Mouse (Mus musculus) forebrain, embryonic 11.5 days (tissue): ENCODE results near the gene Cblb. TPM values are rescaled to one million over a fixed set of nuclear protein-coding genes. Genes with fewer than 3 reads are reported as not detected.
A peak's percentile ranks its signal among the peaks of the same experiment; 100 is the strongest.

Experiments used
- ATAC-seq: fragments of 200-750 bp; cut with Nextera tagmentation; replicated peaks from 2 replicates; pipeline ENCODE4 v1.8.0; 2017; ENCODE audit warnings: moderate TSS enrichment; ENCODE audit not compliant: low FRiP score
- DNase-seq: peaks from one replicate; pipeline ENCODE4 v3.0.0-alpha.2; 2017; ENCODE audit warnings: low spot score
- H3K27ac ChIP-seq: fragments of 300-500 bp; sonication (generic); 2 replicates; pipeline ENCODE4 v1.5.1; 2014; ENCODE audit warnings: low read depth, low read length
- H3K27me3 ChIP-seq: fragments of 300-500 bp; sonication (generic); 2 replicates; pipeline ENCODE4 v1.6.1; 2014; ENCODE audit warnings: mild to moderate bottlenecking, low read length, mixed read lengths; ENCODE audit not compliant: control insufficient read depth, insufficient read depth
- H3K36me3 ChIP-seq: fragments of 300-500 bp; sonication (generic); 2 replicates; pipeline ENCODE4 v1.6.1; 2014; ENCODE audit warnings: mild to moderate bottlenecking, low read length, moderate library complexity, mixed read lengths; ENCODE audit not compliant: control insufficient read depth, insufficient read depth
- H3K4me1 ChIP-seq: fragments of 300-500 bp; sonication (generic); replicated peaks from 2 replicates; pipeline ENCODE4 v1.6.1; 2014; ENCODE audit warnings: low read length, mixed read lengths; ENCODE audit not compliant: control insufficient read depth, insufficient read depth
- H3K4me2 ChIP-seq: fragments of 300-500 bp; sonication (generic); 2 replicates; pipeline ENCODE4 v1.6.1; 2014; ENCODE audit warnings: low read depth, mild to moderate bottlenecking, low read length, moderate library complexity, mixed read lengths; ENCODE audit not compliant: severe bottlenecking
- H3K4me3 ChIP-seq: fragments of 300-500 bp; sonication (generic); 2 replicates; pipeline ENCODE4 v1.5.1; 2014; ENCODE audit warnings: low read depth, low read length
- H3K9ac ChIP-seq: fragments of 300-500 bp; sonication (generic); 2 replicates; pipeline ENCODE4 v1.6.1; 2014; ENCODE audit warnings: low read length
- H3K9me3 ChIP-seq: fragments of 300-500 bp; sonication (generic); 2 replicates; pipeline ENCODE4 v1.6.1; 2016; ENCODE audit warnings: low read length, mixed read lengths; ENCODE audit not compliant: control insufficient read depth
- WGBS: fragments of 180-500 bp; shearing (Covaris S2); extraction: QIAGEN DNeasy Blood & Tissue Kit; methylation state at CpG from one replicate; pipeline ENCODE4 v1.1.7; 2014; 5-methylcytosine and 5-hydroxymethylcytosine counted together
- polyA plus RNA-seq: library from polyadenylated mRNA; unstranded; fragments of >200 nt; fragmentation: Nextera tagmentation; extraction: Ambion mirVana; gene quantifications from 2 replicates; pipeline ENCODE4 v1.2.1, GENCODE M21; 2014

The Cblb gene
- polyA plus RNA-seq, 1 experiment from 2014 or later = 42.9 TPM

DNA sequence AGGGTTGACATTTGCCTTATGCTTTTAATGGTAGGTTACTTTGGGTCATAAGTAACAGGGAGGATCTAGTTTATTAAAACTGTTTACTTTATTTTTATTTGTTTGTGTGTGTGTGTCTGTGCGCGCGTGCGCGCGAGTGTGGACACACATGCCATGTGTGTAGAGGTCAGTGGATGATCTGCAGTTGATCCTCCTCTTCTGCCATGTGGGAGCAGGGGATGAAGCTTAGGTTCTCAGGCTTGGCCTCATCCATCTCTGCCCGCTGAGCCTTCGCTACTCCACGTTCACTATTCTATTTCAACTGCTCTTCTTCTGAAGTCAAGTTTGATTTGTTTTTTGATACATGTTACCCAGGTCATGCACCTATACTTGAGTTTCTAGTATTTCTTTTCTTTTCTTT, 73.6 kb downstream of the Cblb start:
- no peaks in the 10 kb centered on the region for H3K27me3 ChIP-seq
- H3K27ac ChIP-seq = no peak overlapping the region
- H3K9ac ChIP-seq = no peak overlapping the region
- no peaks in the 10 kb centered on the region for H3K9me3 ChIP-seq
- WGBS = 98% methylated on average over 9 of the region's 9 CpGs
- H3K36me3 ChIP-seq = no peaks in the 10 kb centered on the region; the same call in 1 of the 2 replicates
- ATAC-seq (no peak), DNase-seq (no peak)
- no peak overlapping the region for H3K4me2 ChIP-seq
- no peak overlapping the region for H3K4me3 ChIP-seq
- no peaks in the 10 kb centered on the region for H3K4me1 ChIP-seq

DNA sequence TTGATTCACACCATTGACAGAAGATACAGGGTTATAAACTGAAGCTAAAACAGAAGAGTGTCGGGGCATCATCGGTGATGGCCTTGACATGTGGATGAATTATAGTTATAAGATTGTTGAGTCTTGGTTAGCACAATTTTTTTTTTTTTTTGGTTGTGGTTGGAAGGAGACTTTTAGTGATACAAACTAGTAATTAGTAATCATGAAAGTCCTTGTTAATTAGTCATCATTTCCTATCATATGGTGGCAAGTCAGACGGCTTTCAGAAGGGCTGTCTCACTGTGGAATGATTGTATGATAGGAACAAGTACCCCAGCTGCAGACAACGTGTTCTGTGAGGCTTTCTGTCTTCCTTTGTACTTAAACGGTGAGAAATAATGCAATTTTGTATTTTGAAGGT, 76.8 kb downstream of the Cblb start:
- H3K36me3 ChIP-seq = peaks cover 2% of the 10 kb centered on the region; the same call in 1 of the 2 replicates
- no peaks in the 10 kb centered on the region for H3K9me3 ChIP-seq
- WGBS = 89% methylated on average over 5 of the region's 5 CpGs
- H3K27ac ChIP-seq = no peak overlapping the region
- no peak for DNase-seq
- no peak overlapping the region for H3K9ac ChIP-seq
- no peaks in the 10 kb centered on the region for H3K4me1 ChIP-seq
- ATAC-seq = no peak
- no peaks in the 10 kb centered on the region for H3K27me3 ChIP-seq
- no peak overlapping the region for H3K4me2 ChIP-seq
- H3K4me3 ChIP-seq = no peak overlapping the region

GRCm38 (mm10) chr16:52114473-52114872, 83.4 kb downstream of the Cblb start:
- Histone ChIP-seq H3K9me3 (no peaks in the 10 kb centered on the region), H3K27me3 (no peaks in the 10 kb centered on the region), H3K4me1 (no peaks in the 10 kb centered on the region; the same call in 1 of the 2 replicates), H3K36me3 (peaks cover 3% of the 10 kb centered on the region; the same call in 1 of the 2 replicates), H3K27ac (no peak overlapping the region), H3K9ac (no peak overlapping the region), H3K4me2 (no peak overlapping the region), H3K4me3 (no peak overlapping the region)
- ATAC-seq (no peak), DNase-seq (no peak)
- 78% methylated on average over 4 of the region's 4 CpGs for WGBS

GRCm38 (mm10) chr16:52119003-52119402, 88.0 kb downstream of the Cblb start:
- no peak overlapping the region for H3K27ac ChIP-seq
- no peaks in the 10 kb centered on the region; the same call in 1 of the 2 replicates for H3K36me3 ChIP-seq
- ATAC-seq (peak; percentile 47; the same call in 1 of the 2 replicates), DNase-seq (no peak)
- H3K4me1 ChIP-seq = no peaks in the 10 kb centered on the region; the same call in 1 of the 2 replicates
- H3K4me2 ChIP-seq = no peak overlapping the region
- H3K4me3 ChIP-seq = no peak overlapping the region
- WGBS = 73% methylated on average over 4 of the region's 4 CpGs
- H3K9ac ChIP-seq = no peak overlapping the region
- H3K27me3 ChIP-seq = no peaks in the 10 kb centered on the region
- H3K9me3 ChIP-seq = no peaks in the 10 kb centered on the region

- no peak for ATAC-seq
- no peaks in the 10 kb centered on the region for H3K27me3 ChIP-seq
Measured at GRCm38 (mm10) chr16:52124974-52125373, 93.9 kb downstream of the Cblb start.

DNA sequence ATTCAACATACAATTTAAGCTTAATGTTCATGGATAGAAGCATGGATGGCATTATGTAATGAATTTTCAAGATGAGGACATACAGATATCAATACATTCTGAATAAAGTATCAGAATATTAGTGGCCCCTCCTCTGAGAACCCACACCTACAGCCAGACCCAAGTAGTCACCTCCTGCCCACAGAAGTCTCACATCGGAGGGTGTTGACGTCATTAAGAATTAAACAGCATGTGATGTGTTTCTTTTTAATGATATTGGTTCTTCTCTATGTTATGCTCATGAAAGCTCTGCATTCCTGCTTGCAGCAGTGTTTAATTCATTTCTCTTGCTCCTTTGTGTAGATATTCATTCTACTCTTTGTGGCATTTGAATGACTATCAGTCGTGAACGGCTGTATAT, 94.9 kb downstream of the Cblb start:
- DNase-seq = no peak
- Histone ChIP-seq H3K27ac (no peak overlapping the region), H3K27me3 (no peaks in the 10 kb centered on the region), H3K9me3 (no peaks in the 10 kb centered on the region), H3K9ac (no peak overlapping the region), H3K4me1 (no peaks in the 10 kb centered on the region), H3K36me3 (no peaks in the 10 kb centered on the region; the same call in 1 of the 2 replicates), H3K4me3 (no peak overlapping the region), H3K4me2 (no peak overlapping the region)
- WGBS = 85% methylated on average over 4 of the region's 4 CpGs
- ATAC-seq = no peak

More at GRCm38 (mm10) chr16:52124974-52125373, 93.9 kb downstream of the Cblb start:
- H3K4me2 ChIP-seq = no peak overlapping the region
- no peak overlapping the region for H3K9ac ChIP-seq
- no peak overlapping the region for H3K4me3 ChIP-seq
- no peak overlapping the region for H3K27ac ChIP-seq
- no peaks in the 10 kb centered on the region for H3K9me3 ChIP-seq
- DNase-seq = no peak
- H3K4me1 ChIP-seq = no peaks in the 10 kb centered on the region
- H3K36me3 ChIP-seq = no peaks in the 10 kb centered on the region; the same call in 1 of the 2 replicates

DNA sequence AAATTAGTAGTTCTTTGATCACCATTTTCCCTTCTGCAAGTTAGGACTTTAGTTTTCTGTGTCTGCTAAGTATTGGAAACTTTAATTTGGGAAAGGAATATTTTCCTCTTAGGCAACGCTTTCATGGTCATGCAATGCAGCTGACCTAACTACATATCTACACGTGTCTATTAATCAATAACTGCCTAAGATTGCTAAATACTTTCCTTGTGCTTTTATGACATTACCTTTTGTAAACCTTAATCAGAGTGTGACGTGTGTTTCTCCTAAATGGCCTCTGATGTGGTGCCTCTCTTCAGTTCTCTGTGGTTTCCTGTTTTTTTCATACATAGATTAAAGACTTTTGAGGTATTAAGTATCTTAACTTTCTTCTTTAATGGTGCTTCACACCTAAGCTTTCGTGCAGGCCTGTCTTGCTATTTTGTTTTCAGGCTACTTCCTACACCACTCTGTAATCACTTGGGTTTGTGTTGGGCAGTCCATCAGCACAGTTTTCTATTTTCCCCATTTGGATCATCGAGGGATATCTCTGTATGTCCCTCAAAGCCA, 98.4 kb downstream of the Cblb start:
- WGBS = 89% methylated on average over 5 of the region's 5 CpGs
- Histone ChIP-seq H3K4me2 (no peak overlapping the region), H3K9ac (no peak overlapping the region), H3K9me3 (no peaks in the 10 kb centered on the region), H3K27ac (no peak overlapping the region), H3K36me3 (no peaks in the 10 kb centered on the region), H3K27me3 (no peaks in the 10 kb centered on the region), H3K4me1 (no peaks in the 10 kb centered on the region), H3K4me3 (no peak overlapping the region)
- ATAC-seq (no peak), DNase-seq (no peak)

- Histone ChIP-seq H3K27ac (no peak overlapping the region), H3K4me1 (no peaks in the 10 kb centered on the region), H3K27me3 (no peaks in the 10 kb centered on the region), H3K4me3 (no peak overlapping the region), H3K9me3 (no peaks in the 10 kb centered on the region), H3K4me2 (no peak overlapping the region), H3K9ac (no peak overlapping the region), H3K36me3 (no peaks in the 10 kb centered on the region)
- ATAC-seq (no peak), DNase-seq (no peak)
- WGBS = 90% methylated on average over 11 of the region's 11 CpGs
Measured at GRCm38 (mm10) chr16:52132808-52133490, 101.9 kb downstream of the Cblb start.
